Mouse (Mus musculus): ENCODE data around the gene Tinf2.

The Tinf2 gene

GRCm38 (mm10) chr14:55681160-55682117, at the start of gene Tinf2:
TSS of gene Tinf2 (minus strand) at chr14:55681820.
- DNase-seq (ENCODE audit: low spot score in 2 of 2): peak; percentile 91 to 92

GRCm38 (mm10) chr14:55730531-55731032, 49.0 kb upstream of the Tinf2 start:
- DNase-seq (ENCODE audit: low spot score in 2 of 2): no peak

GRCm38 (mm10) chr14:55730116-55730515, 48.5 kb upstream of the Tinf2 start:
- no peak for DNase-seq (ENCODE audit: low spot score in 2 of 2)

GRCm38 (mm10) chr14:55727889-55728685, 46.5 kb upstream of the Tinf2 start:
- peak in 1 of 2 experiments; percentile 18 for DNase-seq (ENCODE audit: low spot score in 2 of 2)

GRCm38 (mm10) chr14:55726261-55726660, 44.6 kb upstream of the Tinf2 start:
- DNase-seq (ENCODE audit: low spot score in 2 of 2): no peak

GRCm38 (mm10) chr14:55724411-55724871, 42.8 kb upstream of the Tinf2 start:
- peak; percentile 80 to 86 for DNase-seq (ENCODE audit: low spot score in 2 of 2)

GRCm38 (mm10) chr14:55723433-55723832, 41.8 kb upstream of the Tinf2 start:
- DNase-seq (ENCODE audit: low spot score in 2 of 2): no peak

- DNase-seq (ENCODE audit: low spot score in 2 of 2): no peak
Measured at GRCm38 (mm10) chr14:55722438-55722945, 40.9 kb upstream of the Tinf2 start.

- DNase-seq (ENCODE audit: low spot score in 2 of 2): peak; percentile 93 to 94
Measured at GRCm38 (mm10) chr14:55721700-55722437, 40.2 kb upstream of the Tinf2 start, which contains the start of gene Rabggta. TSS of gene Rabggta (minus strand) at chr14:55722263.

- DNase-seq (ENCODE audit: low spot score in 2 of 2): no peak
Measured at GRCm38 (mm10) chr14:55721076-55721475, 39.5 kb upstream of the Tinf2 start.

GRCm38 (mm10) chr14:55720666-55721065, 39.0 kb upstream of the Tinf2 start:
- DNase-seq (ENCODE audit: low spot score in 2 of 2): no peak

GRCm38 (mm10) chr14:55719737-55720136, 38.1 kb upstream of the Tinf2 start:
- no peak for DNase-seq (ENCODE audit: low spot score in 2 of 2)

GRCm38 (mm10) chr14:55716884-55717283, 35.3 kb upstream of the Tinf2 start:
- DNase-seq (ENCODE audit: low spot score in 2 of 2): no peak

GRCm38 (mm10) chr14:55716271-55716670, 34.7 kb upstream of the Tinf2 start:
- no peak for DNase-seq (ENCODE audit: low spot score in 2 of 2)

- no peak for DNase-seq (ENCODE audit: low spot score in 2 of 2)
Measured at GRCm38 (mm10) chr14:55714893-55715292, 33.3 kb upstream of the Tinf2 start.

GRCm38 (mm10) chr14:55713729-55714122, 32.1 kb upstream of the Tinf2 start, which contains the start of gene Tgm1:
TSS of gene Tgm1 (minus strand) at chr14:55713926.
- no peak for DNase-seq (ENCODE audit: low spot score in 2 of 2)

GRCm38 (mm10) chr14:55713007-55713728, 31.5 kb upstream of the Tinf2 start:
- peak in 1 of 2 experiments; percentile 34 for DNase-seq (ENCODE audit: low spot score in 2 of 2)

- no peak for DNase-seq (ENCODE audit: low spot score in 2 of 2)
Measured at GRCm38 (mm10) chr14:55711786-55712185, 30.2 kb upstream of the Tinf2 start.

- DNase-seq (ENCODE audit: low spot score in 2 of 2): no peak
Measured at GRCm38 (mm10) chr14:55709509-55709908, 27.9 kb upstream of the Tinf2 start.

- no peak for DNase-seq (ENCODE audit: low spot score in 2 of 2)
Measured at GRCm38 (mm10) chr14:55707397-55707796, 25.8 kb upstream of the Tinf2 start.
